Comparison of ENCODE assay signal across 17 mouse cellular contexts in genomic region chr1:150877920-150878319, GRCm38 (mm10).
A peak's percentile ranks its signal among the peaks of the same experiment; 100 is the strongest.
DNase-seq lines count a peak whose midpoint lies in the region; ATAC-seq lines count a peak whose summit lies in the region.
"Had no signal": no experiment of that assay in that cellular context is flagged by ENCODE, and none has a peak within 500 bp of the region (broad histone marks: within the 10 kb centered on the region; RNA-seq: fewer than 3 reads in every experiment).

No protein-coding gene starts in this region.

- intact Hi-C loops in gastrocnemius, postnatal 36 days (cut with DNase I), result no loop called here

- no peaks in the 10 kb centered on the region for H3K27me3 ChIP-seq in forebrain, embryonic 14.5 days (replicated peaks; ENCODE audit: control insufficient read depth, insufficient read depth, low read length)
- no peaks in the 10 kb centered on the region for H3K27me3 ChIP-seq in forebrain, embryonic 12.5 days

- ATAC-seq in forebrain, embryonic 14.5 days, result peak; percentile 62; the same call in 1 of the 2 replicates
- no peak for ATAC-seq in forebrain, embryonic 12.5 days (ENCODE audit: low FRiP score)
- ATAC-seq: intestine, embryonic 16.5 days had no signal

- H3K4me3 ChIP-seq in forebrain, embryonic 14.5 days (ENCODE audit: low read depth, low read length), result no peak overlapping the region
- no peak overlapping the region for H3K4me3 ChIP-seq in forebrain, embryonic 12.5 days (replicated peaks)
- H3K4me3 ChIP-seq: hindbrain, embryonic 10.5 days had no signal

- H3K27ac ChIP-seq in forebrain, embryonic 14.5 days (ENCODE audit: low read depth, low read length), result no peak overlapping the region
- H3K27ac ChIP-seq in forebrain, embryonic 12.5 days, result no peak overlapping the region
- H3K27ac ChIP-seq: hindbrain, embryonic 10.5 days; kidney, postnatal 0 days; liver, embryonic 14.5 days had no signal

- H3K36me3 ChIP-seq in forebrain, embryonic 14.5 days (ENCODE audit: control insufficient read depth, insufficient read depth, low read length), result no peaks in the 10 kb centered on the region
- no peaks in the 10 kb centered on the region for H3K36me3 ChIP-seq in forebrain, embryonic 12.5 days (replicated peaks)
- H3K36me3 ChIP-seq: G1E; hindbrain, embryonic 10.5 days had no signal

- H3K4me2 ChIP-seq in forebrain, embryonic 14.5 days (ENCODE audit: low read length), result no peak overlapping the region
- no peak overlapping the region for H3K4me2 ChIP-seq in forebrain, embryonic 12.5 days

- H3K9ac ChIP-seq in forebrain, embryonic 14.5 days (ENCODE audit: low read length), result no peak overlapping the region
- no peak overlapping the region for H3K9ac ChIP-seq in forebrain, embryonic 12.5 days
- H3K9ac ChIP-seq: liver, embryonic 14.5 days had no signal

- no peaks in the 10 kb centered on the region for H3K9me3 ChIP-seq in forebrain, embryonic 14.5 days (replicated peaks; ENCODE audit: control insufficient read depth, low read length)
- no peaks in the 10 kb centered on the region for H3K9me3 ChIP-seq in forebrain, embryonic 12.5 days
- H3K9me3 ChIP-seq: G1E; hindbrain, embryonic 10.5 days had no signal

- no peaks in the 10 kb centered on the region for H3K4me1 ChIP-seq in forebrain, embryonic 14.5 days (ENCODE audit: control insufficient read depth, insufficient read depth, low read length)
- H3K4me1 ChIP-seq in forebrain, embryonic 12.5 days, result no peaks in the 10 kb centered on the region

- peak; percentile 57 for DNase-seq in forebrain, embryonic 14.5 days (ENCODE audit: low spot score)
- DNase-seq in layer of hippocampus, adult 11-12 months (ENCODE audit: low spot score), result peak; percentile 7
- no peak for DNase-seq in layer of hippocampus, adult 8-10 months (ENCODE audit: low spot score in 2 of 2)
- peak; percentile 46 for DNase-seq in brain, embryonic 18.5 days (ENCODE audit: low read depth, low spot score)
- DNase-seq in lung, postnatal 10 days, result peak; percentile 37
- DNase-seq in gastrocnemius, postnatal 36 days, result no peak
- DNase-seq: adrenal gland, adult 8-10 months; embryo, embryonic 11 days; gastrocnemius, postnatal 14 days; right cerebral cortex, adult 18-20 months; spleen, adult 18-20 months had no signal

- WGBS in forebrain, embryonic 14.5 days, result 45% methylated on average over 4 of the region's 4 CpGs
- WGBS in forebrain, embryonic 12.5 days, result 44% methylated on average over 4 of the region's 4 CpGs

Comparison
In these comparisons a context has a peak if more than half of its experiments do, and no peak if none do; other contexts are left out.
1. DNase-seq: peak in forebrain, embryonic 14.5 days (single experiment), layer of hippocampus, adult 11-12 months (single experiment), brain, embryonic 18.5 days (single experiment) and lung, postnatal 10 days (single experiment); none in layer of hippocampus, adult 8-10 months (0 of 2) and gastrocnemius, postnatal 36 days (0 of 2).